Mouse (Mus musculus): ENCODE data around the gene Gm4181. TPM values are rescaled to one million over a fixed set of nuclear protein-coding genes. Genes with fewer than 3 reads are reported as not detected.
"Not testable (repeated sequence)": the region's sequence is repeated elsewhere in the genome, so short reads cannot be mapped to it uniquely, and the experiment has no call there.

The Gm4181 gene
- not detected for total RNA-seq (2021)
- long read RNA-seq, experiment 1, result 0 reads
- long read RNA-seq, experiment 2, result 0 reads

DNA sequence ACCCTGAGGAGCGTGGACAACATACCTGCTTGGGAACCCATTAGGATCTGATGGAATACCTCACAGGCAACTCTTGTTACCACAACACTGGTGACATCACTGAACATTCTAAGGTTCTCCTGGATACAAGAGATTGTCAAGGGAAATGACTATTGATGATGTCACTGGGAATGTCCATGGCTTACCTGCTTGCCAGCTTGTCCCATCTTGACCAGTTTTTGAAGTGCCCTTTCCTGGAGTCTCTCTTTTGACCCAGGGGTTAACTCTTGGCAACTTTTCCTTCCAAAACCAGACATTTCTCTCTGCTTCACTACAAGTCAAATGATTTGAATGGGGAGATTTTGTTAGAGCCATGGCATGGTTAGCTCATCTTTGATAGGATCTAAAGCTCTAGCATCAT lies at the start of gene Gm4181:
Gene Gm4181 (minus strand): TSS at position 101 of the 400 bp plus-strand sequence.
- not testable (repeated sequence) for DNase-seq

DNA sequence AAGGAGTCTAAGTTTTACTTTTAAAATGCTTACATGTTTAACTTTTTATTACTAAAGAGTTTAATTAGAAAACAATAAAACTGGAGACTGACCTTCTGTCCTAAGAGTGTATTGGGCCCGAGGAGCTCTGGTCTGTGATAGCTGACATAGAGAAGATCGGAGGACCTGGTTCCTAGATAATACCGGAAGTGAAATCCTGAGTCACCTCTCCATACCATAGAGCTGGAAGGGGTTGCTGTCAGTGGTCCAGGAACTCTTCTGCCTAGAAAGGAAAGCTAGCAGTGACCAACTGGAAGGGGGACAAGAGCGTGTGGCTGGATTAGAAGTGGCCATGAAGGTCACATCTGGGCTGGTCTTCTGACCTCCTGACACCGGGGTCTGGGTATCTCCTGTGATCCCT lies 41.8 kb upstream of the Gm4181 start:
- no peak for DNase-seq

- DNase-seq, result not testable (repeated sequence)
These were observed 3.0 kb downstream of the Gm4181 start for GRCm38 (mm10) chr14:51632426-51632825.

GRCm38 (mm10) chr14:51611210-51611609 lies 24.3 kb downstream of the Gm4181 start, which contains the start of gene Gm17078:
Gene Gm17078, minus strand, starts transcription at chr14:51611310.
- DNase-seq, result no peak

- not testable (repeated sequence) for DNase-seq
These were observed 43.4 kb downstream of the Gm4181 start, which contains the start of gene Gm17174 for GRCm38 (mm10) chr14:51592039-51592438. Gene Gm17174, minus strand, starts transcription at chr14:51592139.

Other genes starting within 250 kb of the Gm4181 start
- not detected for gene Vmn2r88, start 224.8 kb downstream of the Gm4181 start, total RNA-seq (2021)
- gene Vmn2r89, start 183.8 kb downstream of the Gm4181 start, total RNA-seq (2021), result not detected
- not detected for gene Gm5622, start 82.9 kb downstream of the Gm4181 start, total RNA-seq (2021)
- not detected for gene Gm17175, start 61.6 kb downstream of the Gm4181 start, total RNA-seq (2021)
- not detected for gene Gm17174, start 43.5 kb downstream of the Gm4181 start, total RNA-seq (2021)
- not detected for gene Gm17078, start 24.4 kb downstream of the Gm4181 start, total RNA-seq (2021)
- gene Gm17079, start 59.8 kb upstream of the Gm4181 start, total RNA-seq (2021), result not detected
- gene Gm5800, start 81.5 kb upstream of the Gm4181 start, total RNA-seq (2021), result not detected
- gene Ang4, start 137.9 kb upstream of the Gm4181 start, total RNA-seq (2021), result under 1 TPM in 1 of 2 experiments, not detected in 1; 0.46 TPM
- gene AY358078, start 164.4 kb upstream of the Gm4181 start, total RNA-seq (2021), result not detected
- gene Ear6, start 218.0 kb upstream of the Gm4181 start, total RNA-seq (2021), result not detected
- 10 to 100 TPM; 22.1 to 39.7 TPM for gene Mettl17, start 249.2 kb upstream of the Gm4181 start, total RNA-seq (2021)